Mouse (Mus musculus) myocyte (in vitro differentiated cells): Measurements from ENCODE around the gene Stk10.
"Not testable (repeated sequence)": the region's sequence is repeated elsewhere in the genome, so short reads cannot be mapped to it uniquely, and the experiment has no call there.

Experiments
- CEBPB ChIP-seq: IDR thresholded peaks from 2 replicates; pipeline ENCODE4 v1.6.1; 2011; ENCODE audit warnings: mild to moderate bottlenecking, moderate library complexity; ENCODE audit not compliant: poor library complexity, insufficient read depth, severe bottlenecking
- E2F4 ChIP-seq: IDR thresholded peaks from one replicate; pipeline ENCODE4 v1.6.1; 2011; ENCODE audit warnings: mild to moderate bottlenecking, control low read depth, moderate library complexity; ENCODE audit not compliant: insufficient read depth
- MAX ChIP-seq: IDR thresholded peaks from one replicate; pipeline ENCODE4 v1.6.1; 2011; ENCODE audit warnings: low read depth, mild to moderate bottlenecking, control low read depth
- MYOD1 ChIP-seq, 3 experiments: IDR thresholded peaks; one replicate each; pipeline ENCODE4 v1.6.1; 2011; ENCODE audit warnings: control low read depth in 2 of 3, low read depth in 2 of 3, mild to moderate bottlenecking in 2 of 3, moderate library complexity in 1 of 3; ENCODE audit not compliant: insufficient read length in 2 of 3, control insufficient read depth in 1 of 3
- POLR2A ChIP-seq: IDR thresholded peaks from one replicate; pipeline ENCODE4 v1.6.1; 2011; ENCODE audit warnings: low read depth, mild to moderate bottlenecking, control low read depth, moderate library complexity; ENCODE audit not compliant: insufficient read length
- USF1 ChIP-seq: IDR thresholded peaks from one replicate; pipeline ENCODE4 v1.6.1; 2011; ENCODE audit warnings: low read depth, mild to moderate bottlenecking, control low read depth, moderate library complexity

DNA sequence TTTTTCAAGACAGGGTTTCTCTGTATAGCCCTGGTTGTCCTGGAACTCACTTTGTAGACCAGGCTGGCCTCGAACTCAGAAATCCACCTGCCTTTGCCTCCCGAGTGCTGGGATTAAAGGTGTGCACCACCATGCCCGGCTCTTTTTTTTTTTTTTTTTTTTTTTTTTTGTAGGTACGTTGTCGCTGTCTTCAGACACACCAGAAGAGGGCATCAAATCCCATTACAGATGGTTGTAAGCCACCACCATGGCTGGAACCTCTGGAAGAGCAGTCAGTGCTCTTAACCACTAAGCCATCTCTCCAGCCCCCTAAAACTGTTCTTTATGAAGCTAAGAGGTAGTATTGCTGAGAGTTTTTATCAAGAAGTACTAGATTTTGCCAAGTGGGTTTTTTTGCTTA lies 18.3 kb upstream of the Stk10 start:
- not testable (repeated sequence) for TF ChIP-seq POLR2A; USF1; CEBPB; MAX; E2F4; MYOD1 (IDR thresholded peaks at IDR 0.05; ENCODE audit: control insufficient read depth in 1 of 3, insufficient read length in 2 of 3, low read depth in 2 of 3)
